Mouse (Mus musculus) cerebellum, adult 2 months (tissue): ENCODE data around the gene Max. TPM values are rescaled to one million over a fixed set of nuclear protein-coding genes. Genes with fewer than 3 reads are reported as not detected.
A peak's percentile ranks its signal among the peaks of the same experiment; 100 is the strongest.

Source experiments
- DNase-seq, 2 experiments: peaks; one replicate each; pipeline ENCODE4 v3.0.0; 2021
- H3K27ac ChIP-seq: fragments of 200-500 bp; 2 replicates; pipeline ENCODE4 v1.5.1; 2012; ENCODE audit warnings: low read length, control low read depth, inconsistent platforms; ENCODE audit not compliant: insufficient read depth
- H3K27me3 ChIP-seq: fragments of 200-500 bp; 2 replicates; pipeline ENCODE4 v1.6.1; 2012; ENCODE audit warnings: inconsistent platforms, mild to moderate bottlenecking, low read length, moderate library complexity; ENCODE audit not compliant: control insufficient read depth, insufficient read depth
- H3K4me1 ChIP-seq: fragments of 200-500 bp; 2 replicates; pipeline ENCODE4 v1.6.1; 2011; ENCODE audit warnings: low read length; ENCODE audit not compliant: control insufficient read depth, insufficient read depth
- H3K4me3 ChIP-seq: fragments of 200-500 bp; replicated peaks from 2 replicates; pipeline ENCODE3; 2011; ENCODE audit warnings: mild to moderate bottlenecking, low read depth, low read length, control low read depth; ENCODE audit not compliant: insufficient read depth
- CTCF ChIP-seq: fragments of 200-500 bp; IDR thresholded peaks from 2 replicates; pipeline ENCODE4 v1.5.1; 2011; ENCODE audit warnings: low read depth, mild to moderate bottlenecking, control low read depth, low read length, moderate library complexity, borderline replicate concordance; ENCODE audit not compliant: insufficient read depth
- POLR2A ChIP-seq: fragments of 200-500 bp; IDR thresholded peaks from 2 replicates; pipeline ENCODE4 v1.6.1; 2011; ENCODE audit warnings: low read length, control low read depth, borderline replicate concordance; ENCODE audit not compliant: insufficient read depth
- WGBS: fragments of 180-500 bp; shearing (Covaris S2); methylation state at CpG from one replicate; pipeline ENCODE4 v1.1.7; 2018; 5-methylcytosine and 5-hydroxymethylcytosine counted together
- polyA plus RNA-seq: library from polyadenylated mRNA; depleted of rRNA; stranded (reverse); fragments of >200 nt; gene quantifications from 2 replicates; pipeline ENCODE4 v1.2.3, GENCODE M21; 2012

Gene Max
- polyA plus RNA-seq, 1 experiment: 90.7 TPM

GRCm38 (mm10) chr12:76971642-76972221 lies 9.7 kb upstream of the Max start:
- H3K27me3 ChIP-seq: no peaks in the 10 kb centered on the region
- no peak overlapping the region for H3K27ac ChIP-seq
- H3K4me3 ChIP-seq: no peak overlapping the region
- DNase-seq: no peak
- no peaks in the 10 kb centered on the region for H3K4me1 ChIP-seq
- TF ChIP-seq CTCF: no peak
- TF ChIP-seq POLR2A: no peak
- WGBS: 84% methylated on average over 7 of the region's 7 CpGs

GRCm38 (mm10) chr12:76965876-76966275 lies 3.9 kb upstream of the Max start:
- no peak for TF ChIP-seq CTCF
- no peak for TF ChIP-seq POLR2A
- Histone ChIP-seq H3K27ac (no peak overlapping the region), H3K4me1 (no peaks in the 10 kb centered on the region), H3K4me3 (no peak overlapping the region), H3K27me3 (no peaks in the 10 kb centered on the region)
- DNase-seq: no peak
- 23% methylated on average over 4 of the region's 4 CpGs for WGBS

GRCm38 (mm10) chr12:76965089-76965488 lies 3.1 kb upstream of the Max start:
- no peak for TF ChIP-seq POLR2A
- no peak for DNase-seq
- no peaks in the 10 kb centered on the region; the same call in 1 of the 2 replicates for H3K4me1 ChIP-seq
- no peak overlapping the region for H3K4me3 ChIP-seq
- 60% methylated on average over 5 of the region's 5 CpGs for WGBS
- no peak overlapping the region for H3K27ac ChIP-seq
- no peaks in the 10 kb centered on the region for H3K27me3 ChIP-seq

GRCm38 (mm10) chr12:76961052-76961931 lies 709 bp downstream of the Max start:
- WGBS: 3% methylated on average over 40 of the region's 45 CpGs
- Histone ChIP-seq H3K27ac (peak overlapping the region; percentile 52), H3K27me3 (no peaks in the 10 kb centered on the region), H3K4me1 (peaks cover 9% of the 10 kb centered on the region; the same call in 1 of the 2 replicates), H3K4me3 (peak overlapping the region; percentile 74)
- DNase-seq: no peak
- TF ChIP-seq POLR2A (no peak), CTCF (no peak)

GRCm38 (mm10) chr12:76957688-76958087 lies 4.3 kb downstream of the Max start:
- Histone ChIP-seq H3K27me3 (no peaks in the 10 kb centered on the region), H3K27ac (no peak overlapping the region), H3K4me1 (peaks cover 34% of the 10 kb centered on the region), H3K4me3 (no peak overlapping the region)
- 41% methylated on average over 5 of the region's 5 CpGs for WGBS
- TF ChIP-seq CTCF: no peak
- DNase-seq: no peak

GRCm38 (mm10) chr12:76954698-76955423 lies 7.1 kb downstream of the Max start:
- peak overlapping the region; percentile 75 for H3K27ac ChIP-seq
- TF ChIP-seq POLR2A (no peak), CTCF (no peak)

GRCm38 (mm10) chr12:76953750-76954363 lies 8.1 kb downstream of the Max start:
- DNase-seq: peak; percentile 43 to 53
- H3K4me3 ChIP-seq: no peak overlapping the region
- H3K27me3 ChIP-seq: no peaks in the 10 kb centered on the region
- TF ChIP-seq POLR2A (no peak), CTCF (no peak)
- peaks cover 34% of the 10 kb centered on the region for H3K4me1 ChIP-seq
- 44% methylated on average over 2 of the region's 2 CpGs for WGBS
- peak overlapping the region; percentile 74 for H3K27ac ChIP-seq

More at GRCm38 (mm10) chr12:76954698-76955423, 7.1 kb downstream of the Max start:
- peak; percentile 90 to 95 for DNase-seq
- 4% methylated on average over 10 of the region's 10 CpGs for WGBS
- Histone ChIP-seq H3K27me3 (no peaks in the 10 kb centered on the region), H3K4me1 (peaks cover 34% of the 10 kb centered on the region), H3K4me3 (no peak overlapping the region)
